Mouse (Mus musculus): ENCODE measurements around the gene Sec31b.

Gene Sec31b

GRCm38 (mm10) chr19:44530018-44530417 lies 15.6 kb downstream of the Sec31b start:
- DNase-seq (ENCODE audit: low spot score) = no peak

- no peak for DNase-seq (ENCODE audit: low spot score)
Measured at GRCm38 (mm10) chr19:44525551-44526205, 20.0 kb downstream of the Sec31b start.

- no peak for DNase-seq (ENCODE audit: low spot score)
Measured at GRCm38 (mm10) chr19:44519152-44519551, 26.5 kb downstream of the Sec31b start.

- no peak for DNase-seq (ENCODE audit: low spot score)
Measured at GRCm38 (mm10) chr19:44517996-44518768, 27.5 kb downstream of the Sec31b start.

GRCm38 (mm10) chr19:44515769-44516168 lies 29.9 kb downstream of the Sec31b start:
- DNase-seq (ENCODE audit: low spot score) = no peak

- no peak for DNase-seq (ENCODE audit: low spot score)
Measured at GRCm38 (mm10) chr19:44514521-44515451, 30.9 kb downstream of the Sec31b start.

- no peak for DNase-seq (ENCODE audit: low spot score)
Measured at GRCm38 (mm10) chr19:44513921-44514482, 31.7 kb downstream of the Sec31b start.

GRCm38 (mm10) chr19:44513054-44513833 lies 32.4 kb downstream of the Sec31b start:
- no peak for DNase-seq (ENCODE audit: low spot score)

GRCm38 (mm10) chr19:44512601-44513000 lies 33.1 kb downstream of the Sec31b start:
- DNase-seq (ENCODE audit: low spot score) = no peak

- DNase-seq (ENCODE audit: low spot score) = no peak
Measured at GRCm38 (mm10) chr19:44511451-44512231, 34.0 kb downstream of the Sec31b start.

- DNase-seq (ENCODE audit: low spot score) = no peak
Measured at GRCm38 (mm10) chr19:44510534-44511175, 35.0 kb downstream of the Sec31b start.

- DNase-seq (ENCODE audit: low spot score) = no peak
Measured at GRCm38 (mm10) chr19:44502741-44503140, 42.9 kb downstream of the Sec31b start.

GRCm38 (mm10) chr19:44501925-44502324 lies 43.7 kb downstream of the Sec31b start:
- no peak for DNase-seq (ENCODE audit: low spot score)

GRCm38 (mm10) chr19:44500240-44500639 lies 45.4 kb downstream of the Sec31b start:
- DNase-seq (ENCODE audit: low spot score) = no peak

- DNase-seq (ENCODE audit: low spot score) = no peak
Measured at GRCm38 (mm10) chr19:44498936-44499335, 46.7 kb downstream of the Sec31b start.

GRCm38 (mm10) chr19:44496941-44497340 lies 48.7 kb downstream of the Sec31b start:
- DNase-seq (ENCODE audit: low spot score) = no peak

- DNase-seq (ENCODE audit: low spot score) = no peak
Measured at GRCm38 (mm10) chr19:44496511-44496910, 49.2 kb downstream of the Sec31b start.

- no peak for DNase-seq (ENCODE audit: low spot score)
Measured at GRCm38 (mm10) chr19:44493128-44493527, 52.5 kb downstream of the Sec31b start, which contains the start of gene Wnt8b. TSS of gene Wnt8b (plus strand) at chr19:44493472.

- no peak for DNase-seq (ENCODE audit: low spot score)
Measured at GRCm38 (mm10) chr19:44487266-44487665, 58.4 kb downstream of the Sec31b start.

GRCm38 (mm10) chr19:44476541-44476940 lies 69.1 kb downstream of the Sec31b start:
- no peak for DNase-seq (ENCODE audit: low spot score)

Measured in left cerebral cortex, adult 11 months (tissue).